Mouse (Mus musculus): ENCODE measurements around the gene Slc12a7. TPM values are rescaled to one million over a fixed set of nuclear protein-coding genes. Genes with fewer than 3 reads are reported as not detected.
A peak's percentile ranks its signal among the peaks of the same experiment; 100 is the strongest.

The Slc12a7 gene
- polyA plus RNA-seq, 1 experiment from 2014 or later: 31.6 TPM

DNA sequence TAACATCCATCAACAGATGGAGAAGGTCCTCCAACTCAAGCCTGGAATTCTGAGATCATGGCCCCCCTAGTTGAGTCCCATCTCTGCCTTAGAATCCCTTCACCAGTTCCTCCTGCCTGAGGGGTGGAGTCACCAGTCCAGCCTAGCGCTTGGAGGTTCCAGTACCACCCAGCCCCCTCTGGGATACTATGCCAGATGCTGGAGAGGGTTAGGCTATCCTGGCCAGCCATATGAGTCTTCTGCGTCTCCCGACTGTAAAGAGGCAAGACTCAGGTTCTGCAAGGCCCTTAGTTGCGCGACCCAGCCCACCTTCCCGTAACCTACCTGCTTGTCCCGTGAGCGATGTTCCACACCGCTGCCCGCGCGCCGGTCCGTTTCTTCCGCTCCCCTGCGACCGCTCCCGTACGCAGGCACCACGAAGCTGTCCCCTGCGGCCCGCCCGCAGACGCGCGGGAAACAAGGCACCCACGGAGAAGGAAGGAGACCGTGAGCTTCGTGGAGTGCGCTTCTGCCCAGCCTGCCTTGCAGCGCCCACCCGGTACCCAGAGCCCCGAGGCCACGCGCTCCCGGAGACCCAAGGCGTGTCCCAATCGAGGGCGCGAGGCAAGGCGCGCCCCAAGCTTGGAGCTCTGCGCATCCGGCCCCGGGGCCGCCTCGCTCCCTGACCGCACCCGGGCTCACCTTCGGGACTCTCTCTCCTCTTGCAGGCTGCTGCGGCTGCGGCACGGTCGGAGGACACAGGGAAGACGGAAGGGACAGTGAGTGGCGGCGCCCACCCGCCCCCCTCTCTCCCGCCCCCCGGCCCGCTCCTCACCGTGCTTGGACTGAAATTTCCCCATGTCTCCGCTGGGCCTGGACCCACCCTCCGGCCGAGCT, 113.9 kb downstream of the Slc12a7 start:
- Histone ChIP-seq H3K9me3 (no peaks in the 10 kb centered on the region), H3K36me3 (no peaks in the 10 kb centered on the region), H3K4me2 (peak overlapping the region; percentile 86), H3K4me3 (peak overlapping the region; percentile 72), H3K27ac (replicated peaks) (no peak overlapping the region), H3K4me1 (peaks cover 18% of the 10 kb centered on the region), H3K27me3 (replicated peaks) (peaks cover 57% of the 10 kb centered on the region), H3K9ac (peak overlapping the region; percentile 83)
- WGBS: 2% methylated on average over 65 of the region's 65 CpGs
- ATAC-seq (ENCODE audit: extremely low read depth, insufficient number of reproducible peaks, low FRiP score, low TSS enrichment): no peak

DNA sequence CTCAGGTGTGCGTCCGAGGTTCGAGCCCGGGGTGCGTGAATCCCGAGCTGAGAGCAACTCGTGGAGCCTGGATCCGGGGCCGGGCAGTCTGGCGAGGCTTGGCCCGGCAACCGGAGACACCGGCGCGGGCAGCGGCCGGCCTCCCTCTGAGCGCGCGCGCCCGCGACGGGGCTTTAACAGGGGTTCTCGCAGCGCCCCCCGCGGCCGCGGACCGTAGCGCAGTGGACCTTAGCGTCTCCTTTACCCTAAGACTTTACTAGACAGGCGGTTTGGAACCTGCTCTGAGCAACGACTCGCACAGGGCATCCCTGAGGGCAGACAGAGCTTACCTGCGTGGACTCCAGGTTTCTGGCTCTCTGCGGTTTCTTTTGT, 114.6 kb downstream of the Slc12a7 start, which contains the start of gene Nkd2:
Gene Nkd2, minus strand, starts transcription at position 167 of the 372 bp plus-strand sequence.
- H3K36me3 ChIP-seq: no peaks in the 10 kb centered on the region
- H3K9me3 ChIP-seq: no peaks in the 10 kb centered on the region
- peak within 1 kb of the TSS; percentile 86 for H3K4me2 ChIP-seq
- peak within 1 kb of the TSS; percentile 83 for H3K9ac ChIP-seq
- H3K4me3 ChIP-seq: peak within 1 kb of the TSS; percentile 72
- H3K27me3 ChIP-seq (replicated peaks): peaks cover 57% of the 10 kb centered on the region
- WGBS: under 1% methylated on average over 38 of the region's 38 CpGs
- peak; percentile 34; the same call in 1 of the 2 replicates for ATAC-seq (ENCODE audit: extremely low read depth, insufficient number of reproducible peaks, low FRiP score, low TSS enrichment)
- peaks cover 12% of the 10 kb centered on the region for H3K4me1 ChIP-seq
- no peak within 1 kb of the TSS for H3K27ac ChIP-seq (replicated peaks)

Other genes starting within 250 kb of the Slc12a7 start
- 0.20 TPM in 1 of 2 replicates, not detected in the other for gene Slc6a3, start 196.3 kb upstream of the Slc12a7 start, polyA plus RNA-seq (2015; fragmentation: Nextera tagmentation; extraction: Ambion mirVana)
- 93.5 and 111 TPM in 2 replicates for gene Clptm1l, start 129.1 kb upstream of the Slc12a7 start, polyA plus RNA-seq (2015; fragmentation: Nextera tagmentation; extraction: Ambion mirVana)
- 2.1 and 2.4 TPM in 2 replicates for gene Tert, start 106.2 kb upstream of the Slc12a7 start, polyA plus RNA-seq (2015; fragmentation: Nextera tagmentation; extraction: Ambion mirVana)
- not detected in 2 replicates for gene Slc6a18, start 55.1 kb upstream of the Slc12a7 start, polyA plus RNA-seq (2015; fragmentation: Nextera tagmentation; extraction: Ambion mirVana)
- not detected in 2 replicates for gene Slc6a19, start 28.2 kb upstream of the Slc12a7 start, polyA plus RNA-seq (2015; fragmentation: Nextera tagmentation; extraction: Ambion mirVana)
- gene Nkd2, start 114.5 kb downstream of the Slc12a7 start, polyA plus RNA-seq (2015; fragmentation: Nextera tagmentation; extraction: Ambion mirVana): 3.4 and 3.9 TPM in 2 replicates
- gene Trip13, start 204.7 kb downstream of the Slc12a7 start, polyA plus RNA-seq (2015; fragmentation: Nextera tagmentation; extraction: Ambion mirVana): 32.0 and 35.2 TPM in 2 replicates
- 37.4 and 38.7 TPM in 2 replicates for gene Brd9, start 204.7 kb downstream of the Slc12a7 start, polyA plus RNA-seq (2015; fragmentation: Nextera tagmentation; extraction: Ambion mirVana)
- gene Zdhhc11, start 230.8 kb downstream of the Slc12a7 start, polyA plus RNA-seq (2015; fragmentation: Nextera tagmentation; extraction: Ambion mirVana): not detected in 2 replicates

All from heart, embryonic 13.5 days (tissue).